Mouse (Mus musculus): ENCODE data around the gene Gstt1. TPM values are rescaled to one million over a fixed set of nuclear protein-coding genes. Genes with fewer than 3 reads are reported as not detected.

The Gstt1 gene
- polyA plus RNA-seq (2017; shearing (Covaris generic)) = 0.17 TPM

GRCm38 (mm10) chr10:75798176-75798696 lies at the start of gene Gstt1:
Gene Gstt1 (minus strand): TSS chr10:75798584.

DNA sequence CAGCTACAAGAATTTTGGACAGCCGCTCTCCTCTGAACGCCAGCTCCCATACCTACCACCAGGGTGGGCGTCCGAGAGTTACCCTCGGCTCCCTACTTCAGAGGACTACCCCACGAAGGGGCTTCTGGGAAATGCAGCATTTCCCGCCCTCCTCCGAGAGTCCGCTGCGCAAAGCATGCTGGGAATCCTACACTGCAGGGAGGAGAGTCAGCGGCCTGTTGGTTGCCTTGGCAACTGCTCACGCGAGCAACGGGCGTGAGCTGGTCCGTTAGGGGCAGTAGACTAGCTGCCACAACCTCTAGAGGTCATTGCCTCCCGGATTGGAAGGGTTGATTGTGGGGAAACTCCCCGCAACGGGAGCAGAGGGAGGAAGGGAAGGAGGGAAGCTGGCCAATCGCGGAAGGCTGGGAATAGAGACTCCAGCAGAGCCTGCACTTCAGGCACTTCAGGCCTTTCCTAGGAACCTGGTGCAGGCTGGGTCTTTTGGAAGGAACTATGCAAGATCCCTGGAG lies 38.9 kb upstream of the Gstt1 start, which contains the start of gene Gstt2:
Gstt2 (minus strand) TSS at position 177 of the 512 bp plus-strand sequence.

GRCm38 (mm10) chr10:75822443-75822842 lies 24.1 kb upstream of the Gstt1 start, which contains the start of gene Gstt4:
Gene Gstt4 (minus strand): TSS chr10:75822543.

DNA sequence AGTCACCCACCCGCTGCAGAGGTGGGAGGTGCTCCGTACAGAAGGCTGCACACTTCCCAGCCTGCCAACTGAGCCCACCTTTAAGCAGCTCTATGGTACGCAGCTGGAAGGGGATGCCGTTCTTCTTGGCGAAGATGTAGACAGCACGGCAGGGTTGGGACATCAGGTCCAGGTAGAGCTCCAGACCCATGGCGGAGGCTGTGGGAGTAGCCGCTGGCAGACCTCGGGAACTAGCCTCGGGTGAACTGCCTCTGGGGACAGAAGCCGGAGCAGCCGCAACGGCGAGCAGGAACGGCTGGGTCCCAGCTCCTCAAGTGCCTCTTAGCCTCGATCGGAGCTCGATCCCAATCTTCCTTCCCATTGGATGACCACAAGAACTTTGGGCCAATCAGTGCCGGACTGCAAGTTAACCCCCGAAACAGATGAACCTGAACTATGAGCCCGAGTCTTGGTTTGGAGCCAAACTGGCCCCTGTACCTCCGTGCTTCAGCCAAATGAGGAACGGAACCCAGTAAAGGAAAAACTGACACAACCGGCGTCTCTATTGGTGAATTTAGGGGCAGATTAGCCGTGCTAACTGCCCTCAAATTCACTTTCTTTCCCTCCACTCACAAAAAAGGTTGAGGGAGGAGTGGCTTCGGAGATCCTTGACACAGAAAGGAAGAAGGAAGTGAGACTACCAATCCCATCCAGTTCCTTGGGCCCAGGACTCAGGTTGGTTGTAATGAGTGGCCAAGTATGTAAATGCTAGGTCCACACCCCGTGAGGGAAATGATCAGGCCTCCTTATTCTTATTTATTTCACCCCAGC lies 17.4 kb downstream of the Gstt1 start, which contains the start of the genes Gm20441 and Gstt3:
Gm20441 (minus strand) TSS at position 186 of the 810 bp plus-strand sequence.
Gstt3 (minus strand) TSS at position 646 of the 810 bp plus-strand sequence.

DNA sequence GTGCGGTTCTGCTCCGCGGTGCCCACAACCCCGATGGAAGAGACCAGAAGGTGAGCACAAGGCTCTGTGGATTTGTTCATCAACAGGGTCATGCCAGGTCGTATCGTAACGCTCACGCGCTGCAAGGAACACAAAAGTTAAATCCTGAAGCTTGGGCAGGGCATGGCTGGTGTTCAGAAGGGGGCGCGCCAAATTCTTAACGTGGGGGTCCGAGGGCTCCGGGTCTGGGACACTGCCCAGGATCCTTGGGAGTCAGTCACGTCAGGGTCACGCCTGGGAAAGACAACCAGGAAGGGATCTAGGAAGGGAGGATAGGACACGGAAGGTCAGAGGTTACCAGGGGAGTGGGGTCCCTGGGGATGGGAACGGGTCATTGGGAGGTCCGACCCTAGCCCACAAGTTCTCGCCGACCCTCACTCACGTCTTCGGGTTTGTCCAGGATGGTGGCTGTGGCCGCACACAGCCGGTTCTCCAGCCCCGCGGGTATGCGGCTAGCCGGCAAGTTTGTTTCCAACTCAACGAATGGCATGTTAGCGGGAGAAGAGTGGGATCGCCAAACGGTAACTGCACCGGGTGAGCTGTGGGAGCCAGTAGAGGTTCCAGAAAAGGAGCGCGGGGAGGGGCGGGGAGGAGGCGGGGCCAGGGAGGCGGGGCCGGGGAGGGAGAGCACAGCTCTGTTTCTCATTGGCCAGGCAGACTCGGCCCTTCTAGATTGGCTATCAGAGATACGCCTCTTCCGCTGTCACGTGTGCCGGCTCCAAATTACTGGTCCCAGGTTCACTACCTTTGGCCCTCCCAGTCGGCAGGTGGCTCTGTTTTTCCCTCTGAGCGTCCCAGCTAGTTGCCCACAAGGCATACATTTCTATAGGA lies 25.4 kb downstream of the Gstt1 start, which contains the start of gene Ddt:
Ddt (minus strand) TSS at position 620 of the 870 bp plus-strand sequence.

DNA sequence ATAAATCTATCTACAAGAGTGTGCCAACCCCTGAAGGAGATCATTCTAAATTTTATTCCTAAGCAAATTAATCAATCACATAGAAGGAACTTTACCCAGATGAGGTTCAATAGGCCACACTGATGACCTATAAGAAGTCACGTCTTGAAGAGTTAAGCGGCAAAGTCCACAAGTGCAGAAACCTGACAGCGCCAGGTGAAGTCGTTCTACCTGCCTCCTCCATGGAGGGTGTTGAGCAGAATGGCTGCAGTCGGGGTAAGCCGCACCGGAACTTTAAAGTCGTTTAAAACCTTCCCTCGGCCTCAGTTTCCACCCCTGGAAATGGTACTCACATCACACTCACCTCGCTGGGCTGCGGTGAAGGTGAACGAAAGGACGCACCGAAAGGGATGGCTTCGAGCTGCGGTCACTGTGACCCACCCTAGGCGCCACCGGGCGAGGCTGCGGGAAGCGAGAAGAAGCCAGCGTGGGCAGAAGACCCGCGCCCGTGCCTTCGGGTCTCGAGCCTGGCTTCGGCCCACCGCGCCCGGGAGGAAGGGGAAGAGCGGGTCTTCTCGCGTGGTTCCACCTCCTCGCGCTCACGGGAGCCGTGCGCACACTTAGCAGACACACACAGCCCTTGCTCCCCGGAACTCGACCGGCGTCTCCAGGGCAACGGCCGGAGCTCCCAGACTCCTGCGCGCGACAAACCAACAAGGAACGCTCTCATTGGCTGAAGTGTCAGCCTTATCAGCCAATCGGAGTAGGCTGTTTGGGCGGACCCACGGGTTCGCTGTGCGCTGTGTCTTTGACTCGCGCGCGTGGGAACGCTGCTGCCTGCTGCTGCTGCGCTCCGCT lies 34.5 kb downstream of the Gstt1 start, which contains the start of gene Cabin1:
Cabin1 (minus strand) TSS at position 660 of the 837 bp plus-strand sequence.

Other genes with a start within 250 kb of the Gstt1 start
- 0.25 TPM for gene Lrrc75b, start 238.3 kb downstream of the Gstt1 start, polyA plus RNA-seq (2017; shearing (Covaris generic))
- gene Ggt1, start 237.0 kb downstream of the Gstt1 start, polyA plus RNA-seq (2017; shearing (Covaris generic)) = 1.8 TPM
- 2.6 TPM for gene Ggt5, start 209.2 kb downstream of the Gstt1 start, polyA plus RNA-seq (2017; shearing (Covaris generic))
- gene Susd2, start 154.6 kb downstream of the Gstt1 start, polyA plus RNA-seq (2017; shearing (Covaris generic)) = 10.2 TPM
- 52.2 TPM for gene Cabin1, start 34.2 kb downstream of the Gstt1 start, polyA plus RNA-seq (2017; shearing (Covaris generic))
- gene Ddt, start 25.2 kb downstream of the Gstt1 start, polyA plus RNA-seq (2017; shearing (Covaris generic)) = 61.6 TPM
- not detected for gene Gm20441, start 17.6 kb downstream of the Gstt1 start, polyA plus RNA-seq (2017; shearing (Covaris generic))
- 4.6 TPM for gene Gstt3, start 17.2 kb downstream of the Gstt1 start, polyA plus RNA-seq (2017; shearing (Covaris generic))
- not detected for gene Gstt4, start 24.0 kb upstream of the Gstt1 start, polyA plus RNA-seq (2017; shearing (Covaris generic))
- 48.5 TPM for gene Gstt2, start 38.8 kb upstream of the Gstt1 start, polyA plus RNA-seq (2017; shearing (Covaris generic))
- 582 TPM for gene Mif, start 61.7 kb upstream of the Gstt1 start, polyA plus RNA-seq (2017; shearing (Covaris generic))
- gene Derl3, start 94.8 kb upstream of the Gstt1 start, polyA plus RNA-seq (2017; shearing (Covaris generic)) = 2.9 TPM
- gene Smarcb1, start 123.0 kb upstream of the Gstt1 start, polyA plus RNA-seq (2017; shearing (Covaris generic)) = 110 TPM
- 195 TPM for gene Chchd10, start 134.5 kb upstream of the Gstt1 start, polyA plus RNA-seq (2017; shearing (Covaris generic))
- 17.6 TPM for gene Mmp11, start 137.9 kb upstream of the Gstt1 start, polyA plus RNA-seq (2017; shearing (Covaris generic))
- 0.19 TPM for gene Gm867, start 142.1 kb upstream of the Gstt1 start, polyA plus RNA-seq (2017; shearing (Covaris generic))
- 1.1 TPM for gene Vpreb3, start 144.5 kb upstream of the Gstt1 start, polyA plus RNA-seq (2017; shearing (Covaris generic))
- 1.8 TPM for gene Gm5134, start 155.9 kb upstream of the Gstt1 start, polyA plus RNA-seq (2017; shearing (Covaris generic))
- 39.0 TPM for gene Zfp280b, start 234.1 kb upstream of the Gstt1 start, polyA plus RNA-seq (2017; shearing (Covaris generic))